Mouse (Mus musculus) G1E (cell line): ENCODE results near the gene Cnot10.

Experiments used
- CTCF ChIP-seq: IDR thresholded peaks from 2 replicates; pipeline ENCODE4 v1.5.1; 2012; ENCODE audit warnings: low read depth, low read length, inconsistent platforms, mixed read lengths
- GATA1 ChIP-seq: IDR thresholded peaks from 2 replicates; pipeline ENCODE4 v1.6.1; 2012; ENCODE audit warnings: borderline replicate concordance, low read length, inconsistent platforms, mixed read lengths
- POLR2AphosphoS5 ChIP-seq: IDR thresholded peaks from 2 replicates; pipeline ENCODE4 v1.6.1; 2012; ENCODE audit warnings: low read depth, low read length, inconsistent platforms; ENCODE audit not compliant: insufficient replicate concordance
- TAL1 ChIP-seq: conservative IDR thresholded peaks from 2 replicates; pipeline ENCODE4 v1.6.1; 2012; ENCODE audit warnings: low read depth, low read length, inconsistent platforms, mixed read lengths

GRCm38 (mm10) chr9:114613026-114613425, 27.0 kb downstream of the Cnot10 start:
- TF ChIP-seq CTCF (no peak), TAL1 (no peak), GATA1 (no peak), POLR2AphosphoS5 (no peak)
